Mouse (Mus musculus) cerebellum, postnatal 14 days (tissue): ENCODE results near the gene Plekhg5.

ENCODE experiments used
- DNase-seq, 2 experiments: peaks; one replicate each; pipeline ENCODE4 v3.0.0; 2021; ENCODE audit warnings: mixed read lengths in 2 of 2

Plekhg5 gene

GRCm38 (mm10) chr4:152070494-152071396 lies 1.6 kb upstream of the Plekhg5 start:
- DNase-seq: peak in 1 of 2 experiments; percentile 32

- no peak for DNase-seq
These were observed 357 bp downstream of the Plekhg5 start for GRCm38 (mm10) chr4:152072655-152073054.

- no peak for DNase-seq
These were observed 1.4 kb downstream of the Plekhg5 start for GRCm38 (mm10) chr4:152073715-152074114.

DNA sequence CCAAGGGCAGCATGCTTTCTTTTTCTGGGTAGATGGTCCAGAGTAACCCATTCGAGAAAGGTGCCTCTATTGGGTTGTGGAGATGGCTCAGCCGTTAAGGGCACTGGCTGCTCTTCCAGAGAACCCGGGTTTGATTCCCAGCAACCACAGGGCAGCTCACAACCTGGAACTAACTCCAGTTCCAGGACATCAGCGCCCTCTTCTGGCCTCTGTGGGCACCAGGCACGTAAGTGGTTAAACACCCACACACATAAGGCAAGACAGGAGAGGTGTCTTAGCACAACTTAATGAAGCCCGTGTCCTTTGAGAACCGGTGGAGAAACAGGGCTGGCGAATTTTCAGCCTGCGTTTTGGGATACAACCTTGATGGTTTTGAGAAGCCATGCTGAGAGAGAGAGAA lies 2.2 kb downstream of the Plekhg5 start:
- no peak for DNase-seq

GRCm38 (mm10) chr4:152077191-152077590 lies 4.9 kb downstream of the Plekhg5 start:
- DNase-seq: no peak

- no peak for DNase-seq
These were observed 5.8 kb downstream of the Plekhg5 start for GRCm38 (mm10) chr4:152078105-152078530.

DNA sequence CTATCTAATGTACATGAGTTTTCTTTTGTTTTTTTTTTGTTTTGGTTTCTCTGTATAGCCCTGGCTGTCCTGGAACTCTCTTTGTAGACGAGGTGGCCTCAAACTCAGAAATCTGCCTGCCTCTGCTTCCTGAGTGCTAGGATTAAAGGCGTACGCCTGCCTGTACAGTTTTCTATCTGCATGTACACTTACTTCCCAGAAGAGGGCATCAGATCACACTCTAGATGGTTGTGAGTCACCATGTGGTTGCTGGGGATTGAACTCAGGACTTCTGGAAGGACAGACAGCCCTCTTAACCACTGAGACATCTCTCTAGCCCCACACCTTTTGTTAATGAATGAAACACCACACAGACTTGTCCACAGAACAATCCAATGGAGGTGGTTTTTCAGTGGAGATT lies 7.0 kb downstream of the Plekhg5 start:
- DNase-seq: no peak

- DNase-seq: no peak
These were observed 7.6 kb downstream of the Plekhg5 start for GRCm38 (mm10) chr4:152079931-152080330.

- no peak for DNase-seq
These were observed 11.4 kb downstream of the Plekhg5 start for GRCm38 (mm10) chr4:152083611-152084220.

- DNase-seq: no peak
These were observed 12.3 kb downstream of the Plekhg5 start for GRCm38 (mm10) chr4:152084616-152085015.

- no peak for DNase-seq
These were observed 14.4 kb downstream of the Plekhg5 start for GRCm38 (mm10) chr4:152086505-152087210.

GRCm38 (mm10) chr4:152087211-152088081 lies 15.1 kb downstream of the Plekhg5 start:
- DNase-seq: no peak

DNA sequence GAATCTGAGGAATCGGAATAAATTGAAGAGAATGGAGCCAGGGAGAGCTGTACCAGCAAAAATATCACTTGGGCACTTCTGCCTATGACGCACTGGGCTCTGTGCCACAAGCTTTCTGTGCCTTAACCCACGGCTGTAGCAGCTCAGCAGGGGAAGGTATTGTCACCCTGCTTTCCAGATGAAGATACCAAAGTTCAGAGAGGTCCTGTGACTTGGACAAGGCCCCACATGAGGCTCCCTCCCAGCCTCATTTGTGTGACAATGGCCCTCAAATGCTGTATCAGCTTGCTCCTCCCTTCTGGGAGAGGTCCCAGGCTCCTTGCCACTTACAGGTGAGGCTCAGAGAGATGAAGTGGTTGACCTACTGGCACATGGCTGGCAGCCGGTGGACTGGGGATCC lies 15.8 kb downstream of the Plekhg5 start:
- no peak for DNase-seq

- peak; percentile 62 to 72 for DNase-seq
These were observed 16.3 kb downstream of the Plekhg5 start for GRCm38 (mm10) chr4:152088556-152089120.

GRCm38 (mm10) chr4:152090191-152090590 lies 17.9 kb downstream of the Plekhg5 start:
- no peak for DNase-seq

GRCm38 (mm10) chr4:152092751-152093293 lies 20.5 kb downstream of the Plekhg5 start:
- DNase-seq: no peak

GRCm38 (mm10) chr4:152094233-152094632 lies 21.9 kb downstream of the Plekhg5 start:
- no peak for DNase-seq

- peak; percentile 69 to 82 for DNase-seq
These were observed 23.9 kb downstream of the Plekhg5 start for GRCm38 (mm10) chr4:152095937-152096910.

- DNase-seq: no peak
These were observed 24.6 kb downstream of the Plekhg5 start for GRCm38 (mm10) chr4:152096927-152097326.
